Mouse (Mus musculus): ENCODE measurements around the gene Mbnl1.
A peak's percentile ranks its signal among the peaks of the same experiment; 100 is the strongest.
"Not testable (repeated sequence)": the region's sequence is repeated elsewhere in the genome, so short reads cannot be mapped to it uniquely, and the experiment has no call there.

Gene Mbnl1

GRCm38 (mm10) chr3:60494774-60495535, 22.3 kb downstream of the Mbnl1 start:
- DNase-seq (ENCODE audit: low spot score) = not testable (repeated sequence)

GRCm38 (mm10) chr3:60496197-60496596, 23.6 kb downstream of the Mbnl1 start:
- DNase-seq (ENCODE audit: low spot score) = no peak

GRCm38 (mm10) chr3:60498151-60498550, 25.5 kb downstream of the Mbnl1 start:
- no peak for DNase-seq (ENCODE audit: low spot score)

GRCm38 (mm10) chr3:60498646-60499045, 26.0 kb downstream of the Mbnl1 start:
- no peak for DNase-seq (ENCODE audit: low spot score)

- no peak for DNase-seq (ENCODE audit: low spot score)
These were observed 26.5 kb downstream of the Mbnl1 start for GRCm38 (mm10) chr3:60499157-60499578.

GRCm38 (mm10) chr3:60499718-60500450, 27.3 kb downstream of the Mbnl1 start:
- DNase-seq (ENCODE audit: low spot score) = no peak

GRCm38 (mm10) chr3:60500571-60501527, 28.2 kb downstream of the Mbnl1 start:
- DNase-seq (ENCODE audit: low spot score) = peak; percentile 82

GRCm38 (mm10) chr3:60501561-60502151, 29.0 kb downstream of the Mbnl1 start:
- peak; percentile 59 for DNase-seq (ENCODE audit: low spot score)

- DNase-seq (ENCODE audit: low spot score) = no peak
These were observed 29.7 kb downstream of the Mbnl1 start for GRCm38 (mm10) chr3:60502155-60502987.

GRCm38 (mm10) chr3:60503196-60503595, 30.6 kb downstream of the Mbnl1 start:
- DNase-seq (ENCODE audit: low spot score) = no peak

- DNase-seq (ENCODE audit: low spot score) = no peak
These were observed 32.3 kb downstream of the Mbnl1 start for GRCm38 (mm10) chr3:60504775-60505430.

- no peak for DNase-seq (ENCODE audit: low spot score)
These were observed 34.2 kb downstream of the Mbnl1 start for GRCm38 (mm10) chr3:60506821-60507220.

- DNase-seq (ENCODE audit: low spot score) = no peak
These were observed 34.9 kb downstream of the Mbnl1 start for GRCm38 (mm10) chr3:60507496-60507895.

- no peak for DNase-seq (ENCODE audit: low spot score)
These were observed 35.3 kb downstream of the Mbnl1 start for GRCm38 (mm10) chr3:60507979-60508378.

GRCm38 (mm10) chr3:60511197-60511596, 38.6 kb downstream of the Mbnl1 start:
- no peak for DNase-seq (ENCODE audit: low spot score)

GRCm38 (mm10) chr3:60513337-60513736, 40.7 kb downstream of the Mbnl1 start:
- no peak for DNase-seq (ENCODE audit: low spot score)

- DNase-seq (ENCODE audit: low spot score) = no peak
These were observed 41.1 kb downstream of the Mbnl1 start for GRCm38 (mm10) chr3:60513746-60514145.

GRCm38 (mm10) chr3:60515430-60515829, 42.8 kb downstream of the Mbnl1 start:
- DNase-seq (ENCODE audit: low spot score) = no peak

- DNase-seq (ENCODE audit: low spot score) = peak; percentile 54
These were observed 43.5 kb downstream of the Mbnl1 start for GRCm38 (mm10) chr3:60516054-60516674.

Measured in ovary, postnatal 36 days (tissue).